Mouse (Mus musculus) kidney, embryonic 15.5 days (tissue): ENCODE data around the gene Ror2. TPM values are rescaled to one million over a fixed set of nuclear protein-coding genes. Genes with fewer than 3 reads are reported as not detected.

Experiments used
- ATAC-seq: fragments of 200-750 bp; cut with Nextera tagmentation; replicated peaks from 2 replicates; pipeline ENCODE4 v1.8.0; 2017; ENCODE audit warnings: moderate TSS enrichment; ENCODE audit not compliant: low FRiP score
- H3K27ac ChIP-seq: fragments of 300-500 bp; sonication (generic); 2 replicates; pipeline ENCODE4 v1.5.1; 2015; ENCODE audit warnings: mild to moderate bottlenecking, inconsistent platforms
- H3K27me3 ChIP-seq: fragments of 300-500 bp; sonication (generic); 2 replicates; pipeline ENCODE4 v1.6.1; 2015; ENCODE audit warnings: inconsistent platforms
- H3K36me3 ChIP-seq: fragments of 300-500 bp; sonication (generic); 2 replicates; pipeline ENCODE4 v1.6.1; 2015; ENCODE audit warnings: inconsistent platforms
- H3K4me1 ChIP-seq: fragments of 300-500 bp; sonication (generic); 2 replicates; pipeline ENCODE4 v1.6.1; 2015; ENCODE audit warnings: inconsistent platforms
- H3K4me2 ChIP-seq: fragments of 300-500 bp; sonication (generic); 2 replicates; pipeline ENCODE4 v1.6.1; 2015; ENCODE audit warnings: moderate library complexity, mild to moderate bottlenecking, inconsistent platforms
- H3K4me3 ChIP-seq: fragments of 300-500 bp; sonication (generic); replicated peaks from 2 replicates; pipeline ENCODE4 v1.5.1; 2015; ENCODE audit warnings: mild to moderate bottlenecking, inconsistent platforms
- H3K9ac ChIP-seq: fragments of 300-500 bp; sonication (generic); 2 replicates; pipeline ENCODE4 v1.6.1; 2015; ENCODE audit warnings: mild to moderate bottlenecking, inconsistent platforms
- H3K9me3 ChIP-seq: fragments of 300-500 bp; sonication (generic); replicated peaks from 2 replicates; pipeline ENCODE4 v1.6.1; 2016; ENCODE audit warnings: inconsistent platforms
- WGBS: fragments of 180-500 bp; shearing (Covaris S2); methylation state at CpG from one replicate; pipeline ENCODE4 v1.1.7; 2015; ENCODE audit warnings: mixed read lengths; 5-methylcytosine and 5-hydroxymethylcytosine counted together
- polyA plus RNA-seq: library from polyadenylated mRNA; unstranded; fragments of >200 nt; fragmentation: Nextera tagmentation; extraction: Ambion mirVana; gene quantifications from 2 replicates; pipeline ENCODE4 v1.2.1, GENCODE M21; 2015

Gene Ror2
- polyA plus RNA-seq, 1 experiment from 2014 or later, result 11.2 TPM

GRCm38 (mm10) chr13:53156282-53156681 lies 129.6 kb downstream of the Ror2 start:
- Histone ChIP-seq H3K4me2 (no peak overlapping the region), H3K9me3 (no peaks in the 10 kb centered on the region), H3K36me3 (no peaks in the 10 kb centered on the region), H3K27ac (no peak overlapping the region), H3K9ac (no peak overlapping the region), H3K27me3 (0 out of 2 replicates have a peak, but pooled peaks cover 2% of the 10 kb centered on the region), H3K4me1 (peaks cover 62% of the 10 kb centered on the region), H3K4me3 (no peak overlapping the region)
- ATAC-seq, result no peak
- 69% methylated on average over 6 of the region's 6 CpGs for WGBS

GRCm38 (mm10) chr13:53145511-53145910 lies 140.4 kb downstream of the Ror2 start:
- H3K9ac ChIP-seq, result no peak overlapping the region
- peaks cover 6% of the 10 kb centered on the region for H3K4me1 ChIP-seq
- ATAC-seq, result no peak
- no peak overlapping the region for H3K4me3 ChIP-seq
- no peaks in the 10 kb centered on the region for H3K27me3 ChIP-seq
- no peaks in the 10 kb centered on the region for H3K36me3 ChIP-seq
- no peak overlapping the region for H3K27ac ChIP-seq
- no peak overlapping the region for H3K4me2 ChIP-seq
- 68% methylated on average over 3 of the region's 3 CpGs for WGBS
- no peaks in the 10 kb centered on the region for H3K9me3 ChIP-seq

DNA sequence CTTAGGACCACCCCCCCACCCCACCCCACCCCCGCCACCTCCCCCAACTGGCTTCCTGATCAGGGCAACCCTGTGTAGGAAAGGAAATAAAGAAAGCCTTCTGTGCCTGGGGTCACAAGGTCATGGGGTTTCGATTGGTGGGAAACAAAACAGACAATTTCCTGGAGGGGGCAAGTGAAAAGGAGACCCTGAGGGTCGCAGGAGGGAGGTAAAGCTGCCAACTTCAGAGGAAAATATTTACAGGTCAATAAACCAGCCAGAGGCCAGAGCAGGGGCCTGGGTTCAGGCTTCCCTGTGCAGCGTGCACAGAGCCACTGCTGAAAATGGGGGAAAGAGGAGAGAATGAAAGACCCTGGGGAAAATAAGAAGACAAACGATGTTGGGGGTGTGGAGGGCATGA lies 142.8 kb downstream of the Ror2 start:
- Histone ChIP-seq H3K4me1 (peaks cover 6% of the 10 kb centered on the region), H3K9ac (no peak overlapping the region), H3K27ac (no peak overlapping the region), H3K4me2 (no peak overlapping the region), H3K9me3 (peaks cover 7% of the 10 kb centered on the region; the same call in 1 of the 2 replicates), H3K27me3 (no peaks in the 10 kb centered on the region), H3K4me3 (no peak overlapping the region), H3K36me3 (0 out of 2 replicates have a peak, but pooled peaks cover 3% of the 10 kb centered on the region)
- WGBS, result 19% methylated on average over 5 of the region's 5 CpGs
- no peak for ATAC-seq

GRCm38 (mm10) chr13:53142268-53142667 lies 143.7 kb downstream of the Ror2 start:
- Histone ChIP-seq H3K27me3 (no peaks in the 10 kb centered on the region), H3K4me1 (peaks cover 6% of the 10 kb centered on the region), H3K4me3 (no peak overlapping the region), H3K36me3 (0 out of 2 replicates have a peak, but pooled peaks cover 3% of the 10 kb centered on the region), H3K4me2 (no peak overlapping the region), H3K9ac (no peak overlapping the region), H3K9me3 (peaks cover 10% of the 10 kb centered on the region; the same call in 1 of the 2 replicates), H3K27ac (no peak overlapping the region)
- no peak for ATAC-seq
- 73% methylated on average over 10 of the region's 10 CpGs for WGBS

DNA sequence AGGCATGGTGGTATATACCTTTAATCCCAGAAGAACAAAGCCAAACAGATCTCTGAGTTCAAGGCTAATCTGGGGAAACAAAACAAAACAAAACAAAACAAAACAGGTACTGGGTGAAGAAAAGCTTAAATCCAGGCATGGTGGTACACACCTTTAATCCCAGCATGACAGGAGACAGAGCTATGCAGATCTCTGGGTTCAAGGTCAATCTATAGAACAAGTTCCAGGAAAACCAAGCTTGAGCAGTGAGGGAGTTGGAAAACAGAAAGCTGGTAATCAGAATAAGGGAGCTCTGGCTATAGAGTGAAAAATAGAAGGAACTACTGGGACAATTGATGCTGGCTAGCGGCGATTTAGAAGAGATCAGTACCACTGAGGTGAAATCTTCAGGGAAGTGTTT lies 145.6 kb downstream of the Ror2 start:
- 0 out of 2 replicates have a peak, but pooled peaks cover 3% of the 10 kb centered on the region for H3K36me3 ChIP-seq
- no peak overlapping the region for H3K9ac ChIP-seq
- 92% methylated on average over 2 of the region's 2 CpGs for WGBS
- peaks cover 10% of the 10 kb centered on the region; the same call in 1 of the 2 replicates for H3K9me3 ChIP-seq
- H3K4me2 ChIP-seq, result no peak overlapping the region
- no peaks in the 10 kb centered on the region for H3K27me3 ChIP-seq
- H3K4me3 ChIP-seq, result no peak overlapping the region
- ATAC-seq, result no peak
- H3K4me1 ChIP-seq, result peaks cover 6% of the 10 kb centered on the region
- no peak overlapping the region for H3K27ac ChIP-seq

DNA sequence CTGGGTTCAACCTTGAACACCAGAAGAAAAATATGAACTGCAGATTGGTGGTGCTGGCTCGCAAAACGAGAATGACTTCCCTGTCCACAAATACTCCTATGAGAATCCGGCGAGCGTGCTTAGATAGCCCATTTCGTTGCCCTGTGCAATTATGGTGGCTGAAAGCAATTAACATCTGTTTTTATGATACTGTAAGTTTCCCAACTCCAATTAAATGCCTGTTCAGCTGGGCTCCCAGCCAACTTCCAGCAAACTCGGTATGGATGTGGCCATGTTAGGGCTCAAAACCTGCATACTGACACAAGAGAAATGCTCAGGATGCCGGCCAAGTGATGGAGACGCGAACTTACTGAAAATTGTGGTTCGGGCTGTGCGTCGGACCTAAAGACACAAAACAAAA lies 155.4 kb downstream of the Ror2 start:
- 79% methylated on average over 13 of the region's 13 CpGs for WGBS
- H3K9ac ChIP-seq, result no peak overlapping the region
- no peak for ATAC-seq

DNA sequence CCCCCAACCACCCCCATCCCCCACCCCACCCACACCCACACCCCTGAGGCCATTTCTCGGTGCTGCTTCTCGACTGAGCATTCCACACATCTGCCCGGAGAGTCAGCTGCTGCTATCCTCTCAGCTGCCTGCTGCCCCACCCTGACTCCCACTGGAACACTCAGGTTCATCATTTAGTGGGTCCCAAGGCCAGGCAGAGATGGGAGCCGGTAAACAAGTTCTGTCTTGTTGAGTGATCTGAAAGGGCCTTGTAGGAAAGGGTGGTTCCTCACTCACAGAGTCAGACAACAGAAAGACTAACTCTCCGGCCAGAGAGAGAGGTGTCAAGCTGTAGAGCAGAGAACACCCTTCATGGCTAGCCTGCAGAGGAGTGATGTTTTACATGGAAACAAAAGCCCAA lies 155.9 kb downstream of the Ror2 start:
- WGBS, result 77% methylated on average over 5 of the region's 5 CpGs
- no peaks in the 10 kb centered on the region for H3K4me1 ChIP-seq
- H3K9ac ChIP-seq, result no peak overlapping the region
- peaks cover 2% of the 10 kb centered on the region; the same call in 1 of the 2 replicates for H3K36me3 ChIP-seq
- no peak overlapping the region for H3K4me3 ChIP-seq
- ATAC-seq, result no peak
- H3K27ac ChIP-seq, result no peak overlapping the region
- no peak overlapping the region for H3K4me2 ChIP-seq
- no peaks in the 10 kb centered on the region for H3K9me3 ChIP-seq
- no peaks in the 10 kb centered on the region for H3K27me3 ChIP-seq

More for the DNA sequence above, 155.4 kb downstream of the Ror2 start:
- Histone ChIP-seq H3K4me1 (no peaks in the 10 kb centered on the region), H3K9me3 (no peaks in the 10 kb centered on the region), H3K4me3 (no peak overlapping the region), H3K36me3 (peaks cover 2% of the 10 kb centered on the region; the same call in 1 of the 2 replicates), H3K4me2 (no peak overlapping the region), H3K27ac (no peak overlapping the region), H3K27me3 (no peaks in the 10 kb centered on the region)

- no peaks in the 10 kb centered on the region for H3K9me3 ChIP-seq
- H3K27ac ChIP-seq, result no peak overlapping the region
- no peak for ATAC-seq
- H3K27me3 ChIP-seq, result 0 out of 2 replicates have a peak, but pooled peaks cover 5% of the 10 kb centered on the region
- H3K9ac ChIP-seq, result no peak overlapping the region
- H3K4me2 ChIP-seq, result no peak overlapping the region
- WGBS, result 79% methylated on average over 5 of the region's 5 CpGs
- peaks cover 15% of the 10 kb centered on the region for H3K4me1 ChIP-seq
- no peak overlapping the region for H3K4me3 ChIP-seq
- no peaks in the 10 kb centered on the region; the same call in 1 of the 2 replicates for H3K36me3 ChIP-seq
Observed at GRCm38 (mm10) chr13:53125627-53126026, 160.3 kb downstream of the Ror2 start.

DNA sequence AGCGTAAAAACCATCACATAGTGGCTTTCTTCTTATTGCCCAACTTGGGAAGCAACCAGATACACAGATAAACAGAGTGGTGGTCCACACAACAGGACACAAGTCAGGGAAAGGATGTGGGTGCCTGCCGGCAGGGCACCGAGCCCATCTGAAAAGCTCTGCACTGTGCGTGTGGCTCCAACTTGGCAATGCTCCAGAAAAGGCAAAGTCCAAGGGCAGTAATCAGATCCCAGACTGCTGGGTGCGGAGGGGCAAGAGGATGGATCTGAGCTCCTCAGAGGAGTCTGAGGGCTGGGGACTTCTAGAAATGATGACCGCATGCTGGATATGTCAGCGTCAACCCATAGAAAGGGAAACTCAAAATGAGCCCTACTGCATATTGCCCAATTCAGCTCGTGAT lies 163.8 kb downstream of the Ror2 start:
- Histone ChIP-seq H3K27me3 (peaks cover 10% of the 10 kb centered on the region; the same call in 1 of the 2 replicates), H3K27ac (no peak overlapping the region), H3K4me3 (no peak overlapping the region), H3K9me3 (no peaks in the 10 kb centered on the region), H3K9ac (no peak overlapping the region), H3K4me2 (no peak overlapping the region), H3K36me3 (peaks cover 12% of the 10 kb centered on the region), H3K4me1 (peaks cover 24% of the 10 kb centered on the region)
- WGBS, result 77% methylated on average over 8 of the region's 8 CpGs
- ATAC-seq, result no peak

GRCm38 (mm10) chr13:53120906-53121305 lies 165.0 kb downstream of the Ror2 start:
- H3K27me3 ChIP-seq, result peaks cover 10% of the 10 kb centered on the region; the same call in 1 of the 2 replicates
- H3K4me1 ChIP-seq, result peaks cover 24% of the 10 kb centered on the region
- no peak overlapping the region for H3K4me3 ChIP-seq
- H3K4me2 ChIP-seq, result 0 out of 2 replicates have a peak overlapping the region, but pooled peaks have one; percentile 16
- no peaks in the 10 kb centered on the region for H3K9me3 ChIP-seq
- 0 out of 2 replicates have a peak overlapping the region, but pooled peaks have one; percentile 27 for H3K27ac ChIP-seq
- peaks cover 12% of the 10 kb centered on the region for H3K36me3 ChIP-seq
- H3K9ac ChIP-seq, result no peak overlapping the region
- ATAC-seq, result peak; percentile 29; the same call in 1 of the 2 replicates
- 43% methylated on average over 11 of the region's 11 CpGs for WGBS

- H3K4me2 ChIP-seq, result no peak overlapping the region
- H3K9ac ChIP-seq, result no peak overlapping the region
- ATAC-seq, result peak; percentile 50; the same call in 1 of the 2 replicates
- peaks cover 24% of the 10 kb centered on the region for H3K4me1 ChIP-seq
- peaks cover 10% of the 10 kb centered on the region; the same call in 1 of the 2 replicates for H3K27me3 ChIP-seq
- no peak overlapping the region for H3K4me3 ChIP-seq
- 0 out of 2 replicates have a peak overlapping the region, but pooled peaks have one; percentile 27 for H3K27ac ChIP-seq
- peaks cover 12% of the 10 kb centered on the region for H3K36me3 ChIP-seq
- WGBS, result 27% methylated on average over 10 of the region's 10 CpGs
- no peaks in the 10 kb centered on the region for H3K9me3 ChIP-seq
Observed at GRCm38 (mm10) chr13:53119586-53120426, 166.1 kb downstream of the Ror2 start.

- WGBS, result 90% methylated on average over 13 of the region's 13 CpGs
- H3K9ac ChIP-seq, result no peak overlapping the region
- no peak overlapping the region for H3K4me3 ChIP-seq
- H3K4me2 ChIP-seq, result no peak overlapping the region
- H3K9me3 ChIP-seq, result no peaks in the 10 kb centered on the region
- peaks cover 10% of the 10 kb centered on the region; the same call in 1 of the 2 replicates for H3K27me3 ChIP-seq
- no peak overlapping the region for H3K27ac ChIP-seq
- H3K36me3 ChIP-seq, result peaks cover 12% of the 10 kb centered on the region
- ATAC-seq, result no peak
- peaks cover 24% of the 10 kb centered on the region for H3K4me1 ChIP-seq
Observed at GRCm38 (mm10) chr13:53118398-53118797, 167.5 kb downstream of the Ror2 start.
